Mouse (Mus musculus) adrenal gland, adult (tissue): Measurements from ENCODE around the gene Btc.
A peak's percentile ranks its signal among the peaks of the same experiment; 100 is the strongest.

Source experiments
- DNase-seq, 2 experiments: peaks; one replicate each; pipeline ENCODE4 v3.0.0; 2022 to 2023; ENCODE audit warnings: low spot score in 1 of 2; ENCODE audit not compliant: inconsistent age in 2 of 2

Gene Btc

GRCm38 (mm10) chr5:91402339-91403211 is at the start of gene Btc:
Gene Btc, minus strand, starts transcription at chr5:91402994.
- peak; percentile 41 to 85 for DNase-seq

GRCm38 (mm10) chr5:91444981-91445517 is 42.3 kb upstream of the Btc start:
- no peak for DNase-seq

GRCm38 (mm10) chr5:91436563-91436962 is 33.8 kb upstream of the Btc start:
- no peak for DNase-seq

GRCm38 (mm10) chr5:91434723-91435658 is 32.2 kb upstream of the Btc start:
- no peak for DNase-seq

- DNase-seq: no peak
Observed at GRCm38 (mm10) chr5:91428547-91428946, 25.8 kb upstream of the Btc start.

GRCm38 (mm10) chr5:91413814-91414213 is 11.0 kb upstream of the Btc start:
- DNase-seq: no peak

GRCm38 (mm10) chr5:91404263-91404662 is 1.5 kb upstream of the Btc start:
- DNase-seq: no peak

GRCm38 (mm10) chr5:91403281-91403680 is 487 bp upstream of the Btc start:
- DNase-seq: no peak

GRCm38 (mm10) chr5:91400493-91401096 is 2.2 kb downstream of the Btc start:
- no peak for DNase-seq

GRCm38 (mm10) chr5:91375467-91375866 is 27.3 kb downstream of the Btc start:
- peak in 1 of 2 experiments; percentile 29 for DNase-seq

GRCm38 (mm10) chr5:91368061-91368565 is 34.7 kb downstream of the Btc start:
- DNase-seq: no peak

GRCm38 (mm10) chr5:91366925-91367324 is 35.9 kb downstream of the Btc start:
- DNase-seq: no peak

GRCm38 (mm10) chr5:91363274-91363991 is 39.4 kb downstream of the Btc start:
- DNase-seq: no peak

GRCm38 (mm10) chr5:91352645-91353044 is 50.1 kb downstream of the Btc start:
- peak in 1 of 2 experiments; percentile 21 for DNase-seq

- no peak for DNase-seq
Observed at GRCm38 (mm10) chr5:91345681-91346080, 57.1 kb downstream of the Btc start.

GRCm38 (mm10) chr5:91345064-91345463 is 57.7 kb downstream of the Btc start:
- no peak for DNase-seq

- no peak for DNase-seq
Observed at GRCm38 (mm10) chr5:91341981-91342760, 60.6 kb downstream of the Btc start.

GRCm38 (mm10) chr5:91334227-91334626 is 68.6 kb downstream of the Btc start:
- no peak for DNase-seq

GRCm38 (mm10) chr5:91332079-91332865 is 70.5 kb downstream of the Btc start:
- DNase-seq: no peak
